Comparison of ENCODE assay signal across 9 mouse cellular contexts in genomic region chr6:124967766-124968165, GRCm38 (mm10). TPM values are rescaled to one million over a fixed set of nuclear protein-coding genes. Genes with fewer than 3 reads are reported as not detected.
DNase-seq lines count a peak whose midpoint lies in the region; ATAC-seq and TF ChIP-seq lines count a peak whose summit lies in the region.
"Had no signal": no experiment of that assay in that cellular context is flagged by ENCODE, and none has a peak within 500 bp of the region (broad histone marks: within the 10 kb centered on the region; RNA-seq: fewer than 3 reads in every experiment).

No protein-coding gene starts in this region.

- H3K9me3 ChIP-seq in kidney, embryonic 16.5 days (ENCODE audit: low read length) = no peaks in the 10 kb centered on the region; the same call in 1 of the 2 replicates
- 0 out of 2 replicates have a peak, but pooled peaks cover 7% of the 10 kb centered on the region for H3K9me3 ChIP-seq in limb, embryonic 11.5 days (ENCODE audit: control insufficient read depth, low read length)

- no peak overlapping the region for H3K9ac ChIP-seq in kidney, embryonic 16.5 days (replicated peaks; ENCODE audit: low read length)
- no peak overlapping the region for H3K9ac ChIP-seq in limb, embryonic 11.5 days (ENCODE audit: low read length)
- H3K9ac ChIP-seq: limb, embryonic 12.5 days had no signal

- no peak overlapping the region for H3K27ac ChIP-seq in kidney, embryonic 16.5 days (ENCODE audit: low read length)
- no peak overlapping the region for H3K27ac ChIP-seq in limb, embryonic 11.5 days (replicated peaks; ENCODE audit: low read depth, low read length)
- H3K27ac ChIP-seq in small intestine, adult 2 months (ENCODE audit: insufficient read depth, low read depth, low read length) = no peak overlapping the region
- H3K27ac ChIP-seq: limb, embryonic 12.5 days had no signal

- no peak overlapping the region for H3K4me2 ChIP-seq in kidney, embryonic 16.5 days (replicated peaks; ENCODE audit: low read depth, low read length)
- H3K4me2 ChIP-seq in limb, embryonic 11.5 days (ENCODE audit: low read depth, severe bottlenecking) = no peak overlapping the region
- H3K4me2 ChIP-seq: limb, embryonic 12.5 days had no signal

- ATAC-seq in kidney, embryonic 16.5 days (ENCODE audit: low FRiP score, low TSS enrichment) = no peak
- no peak for ATAC-seq in limb, embryonic 11.5 days (ENCODE audit: insufficient number of reproducible peaks, low FRiP score, low TSS enrichment, low read depth)

- peaks cover 17% of the 10 kb centered on the region; the same call in 1 of the 2 replicates for H3K4me1 ChIP-seq in kidney, embryonic 16.5 days (ENCODE audit: insufficient read depth, low read length)
- peaks cover 5% of the 10 kb centered on the region for H3K4me1 ChIP-seq in limb, embryonic 11.5 days (ENCODE audit: control insufficient read depth, insufficient read depth, low read length)
- H3K4me1 ChIP-seq in small intestine, adult 2 months (ENCODE audit: control insufficient read depth, insufficient read depth, insufficient read length, low read length) = peaks cover 13% of the 10 kb centered on the region

- 67% methylated on average over 4 of the region's 4 CpGs for WGBS in kidney, embryonic 16.5 days
- WGBS in limb, embryonic 11.5 days = 73% methylated on average over 4 of the region's 4 CpGs
- WGBS in small intestine, adult 2 months = 47% methylated on average over 4 of the region's 4 CpGs

- TF ChIP-seq POLR2A in small intestine, adult 2 months (IDR thresholded peaks at IDR 0.05; ENCODE audit: low read depth, low read length) = no peak

- DNase-seq in kidney, adult 11 months = peak; percentile 19
- peak; percentile 31 to 59 for DNase-seq in CD8-positive naive resting alpha-beta T cell, adult 2 months (ENCODE audit: low read depth in 2 of 2, low spot score in 2 of 2)
- DNase-seq in ZHBTc4 (ENCODE audit: low read depth, low spot score) = peak; percentile 83
- DNase-seq in embryo, embryonic 11 days = peak; percentile 63
- peak; percentile 72 for DNase-seq in limb, embryonic 11.5 days (ENCODE audit: low spot score)
- no peak for DNase-seq in urinary bladder, adult 2 months (ENCODE audit: low spot score)

- H3K36me3 ChIP-seq in kidney, embryonic 16.5 days (ENCODE audit: insufficient read depth, low read length) = peaks cover 8% of the 10 kb centered on the region; the same call in 1 of the 2 replicates
- no peaks in the 10 kb centered on the region for H3K36me3 ChIP-seq in limb, embryonic 11.5 days (ENCODE audit: control insufficient read depth, insufficient read depth, low read length)
- H3K36me3 ChIP-seq in small intestine, adult 2 months (ENCODE audit: control insufficient read depth, insufficient read depth, low read length) = no peaks in the 10 kb centered on the region; the same call in 1 of the 2 replicates

- no peak overlapping the region for H3K4me3 ChIP-seq in kidney, embryonic 16.5 days (ENCODE audit: low read length)
- H3K4me3 ChIP-seq in limb, embryonic 11.5 days (ENCODE audit: low read depth, low read length) = no peak overlapping the region
- H3K4me3 ChIP-seq in small intestine, adult 2 months (ENCODE audit: low read depth, low read length) = no peak overlapping the region
- H3K4me3 ChIP-seq: limb, embryonic 12.5 days had no signal

- no peaks in the 10 kb centered on the region for H3K27me3 ChIP-seq in kidney, embryonic 16.5 days (ENCODE audit: insufficient read depth, low read length)
- H3K27me3 ChIP-seq in limb, embryonic 11.5 days (ENCODE audit: control insufficient read depth, insufficient read depth, low read length) = no peaks in the 10 kb centered on the region
- no peaks in the 10 kb centered on the region for H3K27me3 ChIP-seq in small intestine, adult 2 months (ENCODE audit: control insufficient read depth, insufficient read depth, low read length)
- H3K27me3 ChIP-seq: limb, embryonic 12.5 days had no signal

- TF ChIP-seq CTCF in small intestine, adult 2 months (IDR thresholded peaks at IDR 0.05; ENCODE audit: extremely low read depth, insufficient read length, insufficient replicate concordance, low read depth, low read length) = peak; percentile 55; the same call in 1 of the 2 replicates

RNA-seq across cellular contexts. Expression of gene Cops7a, which starts 2.4 kb away (rescaled TPM):
- polyA plus RNA-seq in kidney, embryonic 16.5 days (2015; fragmentation: Nextera tagmentation; extraction: Ambion mirVana) = 178 and 179 TPM in 2 replicates
- 126 and 129 TPM in 2 replicates for polyA plus RNA-seq in limb, embryonic 11.5 days (2014; fragmentation: Nextera tagmentation; extraction: Ambion mirVana)
- polyA plus RNA-seq in small intestine, adult 2 months (2012; rRNA removed) = 82.6 and 131 TPM in 2 replicates
- 162 and 183 TPM in 2 replicates for polyA plus RNA-seq in urinary bladder, adult 2 months (2012; rRNA removed)

RNA-seq across cellular contexts. Expression of gene Pianp, which starts 28.7 kb away (rescaled TPM):
- 2.1 and 2.3 TPM in 2 replicates for polyA plus RNA-seq in kidney, embryonic 16.5 days (2015; fragmentation: Nextera tagmentation; extraction: Ambion mirVana)
- 2.2 and 2.4 TPM in 2 replicates for polyA plus RNA-seq in limb, embryonic 11.5 days (2014; fragmentation: Nextera tagmentation; extraction: Ambion mirVana)
- polyA plus RNA-seq in small intestine, adult 2 months (2012; rRNA removed) = 2.8 and 5.0 TPM in 2 replicates
- polyA plus RNA-seq in urinary bladder, adult 2 months (2012; rRNA removed) = 19.3 and 24.4 TPM in 2 replicates

RNA-seq across cellular contexts. Expression of gene Mlf2, which starts 36.6 kb away (rescaled TPM):
- 366 and 380 TPM in 2 replicates for polyA plus RNA-seq in kidney, embryonic 16.5 days (2015; fragmentation: Nextera tagmentation; extraction: Ambion mirVana)
- polyA plus RNA-seq in limb, embryonic 11.5 days (2014; fragmentation: Nextera tagmentation; extraction: Ambion mirVana) = 406 and 414 TPM in 2 replicates
- 212 and 412 TPM in 2 replicates for polyA plus RNA-seq in small intestine, adult 2 months (2012; rRNA removed)
- 273 and 291 TPM in 2 replicates for polyA plus RNA-seq in urinary bladder, adult 2 months (2012; rRNA removed)

RNA-seq across cellular contexts. Expression of gene Zfp384, which starts 41.2 kb away (rescaled TPM):
- polyA plus RNA-seq in kidney, embryonic 16.5 days (2015; fragmentation: Nextera tagmentation; extraction: Ambion mirVana) = 13.7 and 14.7 TPM in 2 replicates
- polyA plus RNA-seq in limb, embryonic 11.5 days (2014; fragmentation: Nextera tagmentation; extraction: Ambion mirVana) = 11.0 and 12.9 TPM in 2 replicates
- 28.6 and 57.0 TPM in 2 replicates for polyA plus RNA-seq in small intestine, adult 2 months (2012; rRNA removed)
- 42.8 and 43.1 TPM in 2 replicates for polyA plus RNA-seq in urinary bladder, adult 2 months (2012; rRNA removed)

RNA-seq across cellular contexts. Expression of gene Ptms, which starts 47.9 kb away (rescaled TPM):
- 269 and 274 TPM in 2 replicates for polyA plus RNA-seq in kidney, embryonic 16.5 days (2015; fragmentation: Nextera tagmentation; extraction: Ambion mirVana)
- 221 and 223 TPM in 2 replicates for polyA plus RNA-seq in limb, embryonic 11.5 days (2014; fragmentation: Nextera tagmentation; extraction: Ambion mirVana)
- polyA plus RNA-seq in small intestine, adult 2 months (2012; rRNA removed) = 683 and 1,784 TPM in 2 replicates
- polyA plus RNA-seq in urinary bladder, adult 2 months (2012; rRNA removed) = 807 and 1,011 TPM in 2 replicates
